Mouse (Mus musculus) neural tube, embryonic 11.5 days (tissue): ENCODE results near the gene Celsr1. TPM values are rescaled to one million over a fixed set of nuclear protein-coding genes. Genes with fewer than 3 reads are reported as not detected.
A peak's percentile ranks its signal among the peaks of the same experiment; 100 is the strongest.

Source experiments
- ATAC-seq: fragments of 200-750 bp; cut with Nextera tagmentation; 2 replicates; pipeline ENCODE4 v1.8.0; 2017; ENCODE audit warnings: moderate number of reproducible peaks, mild to moderate bottlenecking, moderate TSS enrichment, moderate library complexity; ENCODE audit not compliant: insufficient read depth, low FRiP score, low TSS enrichment
- DNase-seq: peaks from one replicate; pipeline ENCODE4 v3.0.0-alpha.2; 2015; ENCODE audit warnings: low spot score
- H3K27ac ChIP-seq: fragments of 300-500 bp; sonication (generic); 2 replicates; pipeline ENCODE4 v1.5.1; 2014; ENCODE audit warnings: low read depth, mild to moderate bottlenecking, low read length
- H3K27me3 ChIP-seq: fragments of 300-500 bp; sonication (generic); 2 replicates; pipeline ENCODE4 v1.6.1; 2014; ENCODE audit warnings: mild to moderate bottlenecking, low read length, mixed read lengths; ENCODE audit not compliant: control insufficient read depth, insufficient read depth
- H3K36me3 ChIP-seq: fragments of 300-500 bp; sonication (generic); 2 replicates; pipeline ENCODE4 v1.6.1; 2014; ENCODE audit warnings: mild to moderate bottlenecking, low read length, moderate library complexity, mixed read lengths; ENCODE audit not compliant: control insufficient read depth, insufficient read depth
- H3K4me1 ChIP-seq: fragments of 300-500 bp; sonication (generic); 2 replicates; pipeline ENCODE4 v1.6.1; 2014; ENCODE audit warnings: low read length, mixed read lengths; ENCODE audit not compliant: control insufficient read depth, insufficient read depth
- H3K4me2 ChIP-seq: fragments of 300-500 bp; sonication (generic); 2 replicates; pipeline ENCODE4 v1.6.1; 2014; ENCODE audit warnings: low read depth, mild to moderate bottlenecking, moderate library complexity
- H3K4me3 ChIP-seq: fragments of 300-500 bp; sonication (generic); 2 replicates; pipeline ENCODE4 v1.5.1; 2014; ENCODE audit warnings: low read depth, low read length
- H3K9ac ChIP-seq: fragments of 300-500 bp; sonication (generic); 2 replicates; pipeline ENCODE4 v1.6.1; 2014; ENCODE audit warnings: mild to moderate bottlenecking, low read length
- H3K9me3 ChIP-seq: fragments of 300-500 bp; sonication (generic); 2 replicates; pipeline ENCODE4 v1.6.1; 2016; ENCODE audit warnings: low read length; ENCODE audit not compliant: control insufficient read depth
- WGBS: fragments of 180-500 bp; shearing (Covaris S2); extraction: QIAGEN DNeasy Blood & Tissue Kit; methylation state at CpG from one replicate; pipeline ENCODE4 v1.1.7; 2014; 5-methylcytosine and 5-hydroxymethylcytosine counted together
- polyA plus RNA-seq: library from polyadenylated mRNA; unstranded; fragments of >200 nt; fragmentation: Nextera tagmentation; extraction: Ambion mirVana; gene quantifications from 2 replicates; pipeline ENCODE4 v1.2.1, GENCODE M21; 2014

Gene Celsr1
- polyA plus RNA-seq, 1 experiment from 2014 or later = 5.4 TPM

- WGBS = 77% methylated on average over 4 of the region's 4 CpGs
- no peak overlapping the region for H3K4me3 ChIP-seq
- no peak overlapping the region for H3K4me2 ChIP-seq
- DNase-seq (no peak), ATAC-seq (no peak)
- no peaks in the 10 kb centered on the region for H3K9me3 ChIP-seq
- no peaks in the 10 kb centered on the region for H3K4me1 ChIP-seq
- no peaks in the 10 kb centered on the region for H3K36me3 ChIP-seq
- no peaks in the 10 kb centered on the region for H3K27me3 ChIP-seq
- no peak overlapping the region for H3K9ac ChIP-seq
- H3K27ac ChIP-seq = no peak overlapping the region
These were observed 71.9 kb downstream of the Celsr1 start for GRCm38 (mm10) chr15:85961651-85962050.

GRCm38 (mm10) chr15:85961131-85961530 lies 72.4 kb downstream of the Celsr1 start:
- no peak overlapping the region for H3K9ac ChIP-seq
- H3K36me3 ChIP-seq = no peaks in the 10 kb centered on the region
- WGBS = 75% methylated on average over 7 of the region's 7 CpGs
- no peak overlapping the region for H3K27ac ChIP-seq
- H3K27me3 ChIP-seq = no peaks in the 10 kb centered on the region
- no peaks in the 10 kb centered on the region for H3K4me1 ChIP-seq
- ATAC-seq = no peak
- H3K4me2 ChIP-seq = no peak overlapping the region
- DNase-seq = no peak
- no peak overlapping the region for H3K4me3 ChIP-seq
- H3K9me3 ChIP-seq = no peaks in the 10 kb centered on the region

- ATAC-seq = no peak
- no peaks in the 10 kb centered on the region for H3K9me3 ChIP-seq
- H3K9ac ChIP-seq = no peak overlapping the region
- no peak for DNase-seq
- H3K27ac ChIP-seq = no peak overlapping the region
- no peaks in the 10 kb centered on the region for H3K27me3 ChIP-seq
- 73% methylated on average over 6 of the region's 6 CpGs for WGBS
- H3K4me2 ChIP-seq = no peak overlapping the region
- H3K36me3 ChIP-seq = no peaks in the 10 kb centered on the region
- no peaks in the 10 kb centered on the region for H3K4me1 ChIP-seq
- no peak overlapping the region for H3K4me3 ChIP-seq
These were observed 77.4 kb downstream of the Celsr1 start for GRCm38 (mm10) chr15:85956202-85956601.

DNA sequence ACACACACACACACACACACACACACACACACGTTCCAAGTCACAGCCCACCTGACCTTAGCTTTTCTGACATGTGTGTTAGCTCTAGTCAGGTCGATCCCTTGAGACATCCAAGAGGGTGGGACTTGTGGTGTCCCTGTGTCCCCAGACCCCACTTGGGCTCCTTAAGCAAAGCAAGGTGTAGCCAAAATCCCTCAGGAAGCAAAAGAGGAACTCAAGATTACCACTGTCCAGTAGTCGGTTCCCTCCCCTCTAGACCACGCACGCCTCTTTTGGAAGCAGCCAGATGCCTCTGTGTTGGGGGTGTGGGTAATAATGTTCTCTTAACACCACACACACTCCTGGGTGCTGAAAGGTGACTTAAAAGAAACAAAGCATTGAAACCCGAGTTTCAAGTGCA lies 80.1 kb downstream of the Celsr1 start:
- Histone ChIP-seq H3K9me3 (no peaks in the 10 kb centered on the region), H3K4me2 (no peak overlapping the region), H3K27me3 (no peaks in the 10 kb centered on the region), H3K36me3 (no peaks in the 10 kb centered on the region), H3K27ac (no peak overlapping the region), H3K4me1 (0 out of 2 replicates have a peak, but pooled peaks cover 3% of the 10 kb centered on the region), H3K9ac (no peak overlapping the region), H3K4me3 (no peak overlapping the region)
- ATAC-seq = no peak
- WGBS = 85% methylated on average over 6 of the region's 6 CpGs
- DNase-seq = no peak

- no peaks in the 10 kb centered on the region for H3K27me3 ChIP-seq
- DNase-seq (no peak), ATAC-seq (no peak)
- peaks cover 13% of the 10 kb centered on the region for H3K4me1 ChIP-seq
- 58% methylated on average over 16 of the region's 16 CpGs for WGBS
- no peaks in the 10 kb centered on the region for H3K9me3 ChIP-seq
- no peak overlapping the region for H3K4me3 ChIP-seq
- no peak overlapping the region for H3K27ac ChIP-seq
- H3K9ac ChIP-seq = no peak overlapping the region
- H3K4me2 ChIP-seq = no peak overlapping the region
- H3K36me3 ChIP-seq = no peaks in the 10 kb centered on the region
These were observed 84.0 kb downstream of the Celsr1 start for GRCm38 (mm10) chr15:85949421-85950164.

DNA sequence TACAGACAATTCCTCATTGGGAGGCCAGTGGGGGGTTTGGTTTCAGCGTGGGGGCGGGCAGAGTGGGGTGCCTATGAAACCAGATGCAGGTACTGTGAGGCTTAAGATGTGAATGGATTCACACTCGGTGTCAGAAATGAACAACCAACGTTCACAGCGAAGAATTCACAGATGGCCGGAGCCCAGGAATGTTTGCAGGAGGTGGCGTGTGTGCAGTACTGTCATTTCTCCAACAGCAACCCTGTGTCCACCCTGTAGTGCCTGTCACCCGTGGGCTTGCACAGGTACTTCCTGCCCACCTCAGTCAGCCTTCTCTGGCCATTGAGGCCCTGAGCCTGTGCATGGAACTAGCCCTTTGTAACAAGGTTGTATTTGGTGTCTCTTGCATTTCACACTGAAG lies 85.6 kb downstream of the Celsr1 start:
- Histone ChIP-seq H3K27ac (peak overlapping the region; percentile 11; the same call in 1 of the 2 replicates), H3K4me3 (no peak overlapping the region)
- no peak for DNase-seq

DNA sequence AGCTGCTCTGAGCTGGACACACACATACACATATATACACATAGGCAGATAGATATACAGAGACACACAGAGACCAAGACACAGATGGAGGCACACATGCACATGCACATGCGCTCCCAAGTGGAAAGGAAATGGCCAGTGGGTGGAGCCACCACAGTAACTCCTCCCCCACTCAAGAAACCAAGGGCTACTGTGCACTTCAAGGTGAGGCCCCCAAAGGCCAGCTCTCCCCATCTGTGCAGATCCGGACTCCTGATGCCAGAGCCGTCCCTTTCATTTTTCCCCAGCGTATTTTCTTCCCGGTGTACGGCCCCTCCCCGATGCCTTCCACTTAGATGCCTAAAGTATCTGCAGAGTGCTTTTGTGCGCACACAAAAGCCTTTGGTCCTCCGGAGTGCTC lies 86.0 kb downstream of the Celsr1 start:
- DNase-seq = peak; percentile 51
- Histone ChIP-seq H3K9me3 (no peaks in the 10 kb centered on the region), H3K27me3 (no peaks in the 10 kb centered on the region), H3K4me2 (peak overlapping the region; percentile 8; the same call in 1 of the 2 replicates), H3K36me3 (no peaks in the 10 kb centered on the region), H3K4me3 (no peak overlapping the region), H3K9ac (peak overlapping the region; percentile 3; the same call in 1 of the 2 replicates), H3K4me1 (peaks cover 13% of the 10 kb centered on the region), H3K27ac (peak overlapping the region; percentile 11; the same call in 1 of the 2 replicates)
- no peak; the same call in 1 of the 2 replicates for ATAC-seq
- 35% methylated on average over 9 of the region's 9 CpGs for WGBS

More for the DNA sequence above, 85.6 kb downstream of the Celsr1 start:
- Histone ChIP-seq H3K36me3 (no peaks in the 10 kb centered on the region), H3K4me1 (peaks cover 13% of the 10 kb centered on the region), H3K9me3 (no peaks in the 10 kb centered on the region), H3K27me3 (no peaks in the 10 kb centered on the region), H3K9ac (peak overlapping the region; percentile 3; the same call in 1 of the 2 replicates), H3K4me2 (0 out of 2 replicates have a peak overlapping the region, but pooled peaks have one; percentile 8)
- ATAC-seq = no peak
- WGBS = 44% methylated on average over 8 of the region's 8 CpGs

DNA sequence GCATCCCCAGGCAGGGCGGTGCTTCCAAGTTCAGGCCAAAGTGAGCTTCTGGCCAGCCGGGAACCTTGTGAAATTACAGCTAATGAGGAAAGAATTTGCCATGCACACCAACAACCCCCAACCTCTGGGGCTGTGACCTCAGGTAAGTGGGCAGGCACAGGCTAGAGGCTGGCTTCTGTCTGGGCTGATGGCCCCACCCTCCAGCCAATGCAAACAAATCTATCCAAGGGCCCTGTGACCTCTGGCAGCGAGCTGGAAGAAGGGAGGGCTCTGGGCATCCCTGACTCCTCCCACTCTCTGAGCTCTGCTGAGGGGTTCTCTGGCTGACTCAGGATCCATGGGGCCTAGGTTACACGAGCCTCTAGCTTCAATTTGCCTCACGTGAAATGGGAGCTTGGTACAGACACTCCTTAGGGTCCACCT lies 97.9 kb downstream of the Celsr1 start:
- peak; percentile 34 for DNase-seq

DNA sequence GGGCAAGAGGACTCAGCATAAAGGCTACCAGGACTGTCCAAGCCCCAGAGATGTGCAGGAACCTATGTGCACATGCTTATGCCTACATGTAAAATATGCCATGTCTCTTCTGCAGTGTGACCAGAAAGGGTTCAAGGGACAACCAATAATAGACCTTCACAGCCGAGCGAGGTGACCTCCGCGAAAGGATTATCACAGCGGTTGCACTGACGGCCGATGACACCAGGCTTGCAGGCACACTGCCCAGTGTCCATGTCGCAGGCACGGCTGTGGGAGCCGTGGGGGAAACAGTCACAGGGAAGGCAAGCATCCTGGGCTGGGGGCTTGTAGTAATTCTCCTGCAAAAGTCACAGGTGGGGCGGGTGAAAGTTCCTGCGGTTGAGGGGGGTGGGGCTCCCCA lies 105.4 kb downstream of the Celsr1 start:
- Histone ChIP-seq H3K36me3 (no peaks in the 10 kb centered on the region; the same call in 1 of the 2 replicates), H3K27ac (no peak overlapping the region), H3K9ac (no peak overlapping the region), H3K4me3 (no peak overlapping the region), H3K4me1 (no peaks in the 10 kb centered on the region), H3K9me3 (no peaks in the 10 kb centered on the region), H3K27me3 (no peaks in the 10 kb centered on the region), H3K4me2 (no peak overlapping the region)
- 90% methylated on average over 12 of the region's 12 CpGs for WGBS
- DNase-seq (no peak), ATAC-seq (no peak)

More for the DNA sequence above, 97.9 kb downstream of the Celsr1 start:
- H3K4me1 ChIP-seq = no peaks in the 10 kb centered on the region
- H3K36me3 ChIP-seq = no peaks in the 10 kb centered on the region
- no peak for ATAC-seq
- no peaks in the 10 kb centered on the region for H3K9me3 ChIP-seq
- no peaks in the 10 kb centered on the region for H3K27me3 ChIP-seq
- H3K9ac ChIP-seq = no peak overlapping the region
- 35% methylated on average over 5 of the region's 5 CpGs for WGBS
- H3K4me2 ChIP-seq = no peak overlapping the region
- H3K4me3 ChIP-seq = no peak overlapping the region
- H3K27ac ChIP-seq = no peak overlapping the region
